Comparison of ENCODE assay signal across 21 mouse cellular contexts in the genomic region with DNA sequence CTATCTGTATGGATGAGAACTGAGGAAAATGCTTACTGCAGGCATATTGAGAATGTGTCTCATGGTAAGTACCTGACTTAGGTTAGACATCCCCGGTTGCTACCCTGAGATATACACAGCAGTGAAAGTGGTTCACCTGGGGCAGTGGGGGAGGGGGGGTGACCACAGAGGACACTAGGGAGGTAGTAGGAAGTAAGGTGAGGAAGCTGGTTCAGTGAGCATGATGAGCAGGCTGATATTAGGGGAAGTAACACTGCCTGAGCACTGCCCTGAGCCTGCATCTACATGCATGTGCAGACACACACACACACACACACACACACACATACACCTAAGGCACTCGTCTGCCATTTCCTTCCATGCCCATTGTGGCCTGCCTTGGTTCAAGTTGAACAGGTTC. TPM values are rescaled to one million over a fixed set of nuclear protein-coding genes. Genes with fewer than 3 reads are reported as not detected.
DNase-seq lines count a peak whose midpoint lies in the region; ATAC-seq and TF ChIP-seq lines count a peak whose summit lies in the region.
"Had no signal": no experiment of that assay in that cellular context is flagged by ENCODE, and none has a peak within 500 bp of the region (broad histone marks: within the 10 kb centered on the region; RNA-seq: fewer than 3 reads in every experiment).

No protein-coding gene starts in this region.

- ATAC-seq in forebrain, embryonic 15.5 days (replicated peaks), result no peak
- ATAC-seq: forebrain, embryonic 16.5 days; intestine, embryonic 15.5 days; liver, embryonic 12.5 days; midbrain, embryonic 15.5 days had no signal

- no peak overlapping the region for H3K4me2 ChIP-seq in forebrain, embryonic 15.5 days (replicated peaks)
- H3K4me2 ChIP-seq: intestine, embryonic 15.5 days; liver, embryonic 12.5 days; midbrain, embryonic 15.5 days had no signal

- 18% methylated on average over 2 of the region's 2 CpGs for WGBS in spleen, adult 2 months
- 81% methylated on average over 2 of the region's 2 CpGs for WGBS in forebrain, embryonic 15.5 days
- WGBS in forebrain, embryonic 10.5 days, result 79% methylated on average over 2 of the region's 2 CpGs

- no peak overlapping the region for H3K4me3 ChIP-seq in spleen, adult 2 months (ENCODE audit: extremely low read depth, insufficient read depth, insufficient read length)
- H3K4me3 ChIP-seq in megakaryocyte, embryonic 14.5 days (replicated peaks), result peak overlapping the region; percentile 28
- H3K4me3 ChIP-seq in forebrain, embryonic 15.5 days, result no peak overlapping the region
- no peak overlapping the region for H3K4me3 ChIP-seq in forebrain, embryonic 10.5 days
- H3K4me3 ChIP-seq: erythroblast, embryonic 14.5 days; intestine, embryonic 15.5 days; layer of hippocampus, adult 2 months; limb, embryonic 10.5 days; liver, embryonic 12.5 days; midbrain, embryonic 15.5 days had no signal

- H3K9ac ChIP-seq in forebrain, embryonic 15.5 days (replicated peaks), result no peak overlapping the region
- H3K9ac ChIP-seq: intestine, embryonic 15.5 days; liver, embryonic 12.5 days; midbrain, embryonic 15.5 days had no signal

- no peaks in the 10 kb centered on the region for H3K9me3 ChIP-seq in megakaryocyte, embryonic 14.5 days
- H3K9me3 ChIP-seq in forebrain, embryonic 15.5 days, result no peaks in the 10 kb centered on the region
- H3K9me3 ChIP-seq in forebrain, embryonic 10.5 days, result no peaks in the 10 kb centered on the region
- H3K9me3 ChIP-seq: G1E; intestine, embryonic 15.5 days; limb, embryonic 10.5 days; liver, embryonic 12.5 days; midbrain, embryonic 15.5 days had no signal

- DNase-seq in kidney, postnatal 10 days, result peak; percentile 6
- no peak for DNase-seq in kidney, adult 8-10 months
- peak; percentile 79 to 84 for DNase-seq in spleen, adult 2 months (ENCODE audit: low read depth in 1 of 2, low spot score in 2 of 2)
- DNase-seq in spleen, adult 12 weeks (ENCODE audit: low spot score), result no peak
- DNase-seq in forebrain, embryonic 10.5 days (ENCODE audit: extremely low spot score, low spot score), result no peak
- DNase-seq in embryo, embryonic 10.5 days (ENCODE audit: low spot score), result no peak
- DNase-seq: cerebellum, adult 11 months; cerebellum, postnatal 25 days; right cerebral cortex, adult 18-20 months; thymus, adult 18-20 months had no signal

- TF ChIP-seq POLR2A in spleen, adult 2 months (IDR thresholded peaks at IDR 0.05; ENCODE audit: low read depth, low read length), result no peak

- H3K36me3 ChIP-seq in spleen, adult 2 months (ENCODE audit: control insufficient read depth, insufficient read depth, low read length), result no peaks in the 10 kb centered on the region
- H3K36me3 ChIP-seq in megakaryocyte, embryonic 14.5 days (replicated peaks; ENCODE audit: low read length), result no peaks in the 10 kb centered on the region
- no peaks in the 10 kb centered on the region for H3K36me3 ChIP-seq in forebrain, embryonic 15.5 days
- no peaks in the 10 kb centered on the region for H3K36me3 ChIP-seq in forebrain, embryonic 10.5 days (replicated peaks)
- H3K36me3 ChIP-seq: G1E; intestine, embryonic 15.5 days; limb, embryonic 10.5 days; liver, embryonic 12.5 days; midbrain, embryonic 15.5 days had no signal

- no peaks in the 10 kb centered on the region for H3K27me3 ChIP-seq in spleen, adult 2 months (ENCODE audit: control insufficient read depth, insufficient read depth, low read length)
- peaks cover 19% of the 10 kb centered on the region for H3K27me3 ChIP-seq in megakaryocyte, embryonic 14.5 days (replicated peaks)
- H3K27me3 ChIP-seq in forebrain, embryonic 15.5 days, result no peaks in the 10 kb centered on the region
- peaks cover 37% of the 10 kb centered on the region for H3K27me3 ChIP-seq in forebrain, embryonic 10.5 days (ENCODE audit: poor library complexity, severe bottlenecking)
- H3K27me3 ChIP-seq: intestine, embryonic 15.5 days had no signal

- TF ChIP-seq CTCF in spleen, adult 2 months (IDR thresholded peaks at IDR 0.05; ENCODE audit: extremely low read depth, insufficient read depth, insufficient read length, insufficient replicate concordance), result no peak

- peak overlapping the region; percentile 41 for H3K27ac ChIP-seq in spleen, adult 2 months (ENCODE audit: insufficient read depth, low read length)
- no peak overlapping the region for H3K27ac ChIP-seq in forebrain, embryonic 15.5 days (replicated peaks)
- H3K27ac ChIP-seq in forebrain, embryonic 10.5 days, result no peak overlapping the region
- H3K27ac ChIP-seq: intestine, embryonic 15.5 days; kidney, postnatal 0 days; layer of hippocampus, adult 2 months; limb, embryonic 10.5 days; liver, embryonic 12.5 days; midbrain, embryonic 15.5 days had no signal

- peaks cover 29% of the 10 kb centered on the region; the same call in 1 of the 2 replicates for H3K4me1 ChIP-seq in spleen, adult 2 months (ENCODE audit: control insufficient read depth, insufficient read depth, insufficient read length)
- H3K4me1 ChIP-seq in megakaryocyte, embryonic 14.5 days, result peaks cover 54% of the 10 kb centered on the region
- no peaks in the 10 kb centered on the region for H3K4me1 ChIP-seq in forebrain, embryonic 15.5 days
- peaks cover 11% of the 10 kb centered on the region for H3K4me1 ChIP-seq in forebrain, embryonic 10.5 days
- H3K4me1 ChIP-seq: intestine, embryonic 15.5 days had no signal

RNA-seq across cellular contexts. Expression of a gene that starts 10.1 kb away (rescaled TPM):
- 83.4 and 91.5 TPM in 2 replicates for polyA plus RNA-seq in spleen, adult 2 months (2012; rRNA removed)
- 18.5 and 31.9 TPM in 2 replicates for polyA plus RNA-seq in megakaryocyte, embryonic 14.5 days (2012; ENCODE audit: insufficient read depth, low replicate concordance)
- polyA plus RNA-seq in forebrain, embryonic 15.5 days (2015; fragmentation: Nextera tagmentation; extraction: Ambion mirVana), result 2.1 and 2.2 TPM in 2 replicates
- 2.9 and 4.0 TPM in 2 replicates for polyA plus RNA-seq in forebrain, embryonic 10.5 days (2016; fragmentation: Nextera tagmentation; extraction: Ambion mirVana)

RNA-seq across cellular contexts. Expression of a gene that starts 50.4 kb away (rescaled TPM):
- polyA plus RNA-seq in spleen, adult 2 months (2012; rRNA removed), result 38.4 and 42.4 TPM in 2 replicates
- 6.5 and 12.8 TPM in 2 replicates for polyA plus RNA-seq in megakaryocyte, embryonic 14.5 days (2012; ENCODE audit: insufficient read depth, low replicate concordance)
- polyA plus RNA-seq in forebrain, embryonic 15.5 days (2015; fragmentation: Nextera tagmentation; extraction: Ambion mirVana), result 119 and 128 TPM in 2 replicates
- 123 TPM in 2 replicates for polyA plus RNA-seq in forebrain, embryonic 10.5 days (2016; fragmentation: Nextera tagmentation; extraction: Ambion mirVana)

Comparison
In these comparisons a context has a peak if more than half of its experiments do, and no peak if none do; other contexts are left out.
1. DNase-seq: peak in kidney, postnatal 10 days (single experiment) and spleen, adult 2 months (2 of 2); none in kidney, adult 8-10 months (0 of 2), spleen, adult 12 weeks (single experiment), forebrain, embryonic 10.5 days (single experiment) and embryo, embryonic 10.5 days (single experiment).